Mouse (Mus musculus) limb, embryonic 14.5 days (tissue): ENCODE data around the gene Rgcc. TPM values are rescaled to one million over a fixed set of nuclear protein-coding genes. Genes with fewer than 3 reads are reported as not detected.

Source experiments
- ATAC-seq: fragments of 200-750 bp; cut with Nextera tagmentation; 2 replicates; pipeline ENCODE4 v1.8.0; 2017; ENCODE audit warnings: low read depth, moderate number of reproducible peaks, moderate TSS enrichment; ENCODE audit not compliant: low FRiP score
- DNase-seq: peaks from one replicate; pipeline ENCODE4 v3.0.0-alpha.2; 2015; ENCODE audit warnings: low spot score
- H3K27ac ChIP-seq: fragments of 300-500 bp; sonication (generic); replicated peaks from 2 replicates; pipeline ENCODE4 v1.5.1; 2014; ENCODE audit warnings: low read depth, mild to moderate bottlenecking, low read length, moderate library complexity, mixed read lengths
- H3K27me3 ChIP-seq: fragments of 300-500 bp; sonication (generic); 2 replicates; pipeline ENCODE4 v1.6.1; 2014; ENCODE audit warnings: low read length, mixed read lengths; ENCODE audit not compliant: control insufficient read depth, insufficient read depth
- H3K36me3 ChIP-seq: fragments of 300-500 bp; sonication (generic); 2 replicates; pipeline ENCODE4 v1.6.1; 2014; ENCODE audit warnings: mild to moderate bottlenecking, low read length, moderate library complexity, mixed read lengths; ENCODE audit not compliant: control insufficient read depth, insufficient read depth
- H3K4me1 ChIP-seq: fragments of 300-500 bp; sonication (generic); 2 replicates; pipeline ENCODE4 v1.6.1; 2014; ENCODE audit warnings: antibody characterized with exemption, low read length, mixed read lengths; ENCODE audit not compliant: control insufficient read depth, insufficient read depth
- H3K4me2 ChIP-seq: fragments of 300-500 bp; sonication (generic); replicated peaks from 2 replicates; pipeline ENCODE4 v1.6.1; 2014; ENCODE audit warnings: low read depth, mild to moderate bottlenecking, low read length, moderate library complexity; ENCODE audit not compliant: severe bottlenecking
- H3K4me3 ChIP-seq: fragments of 300-500 bp; sonication (generic); replicated peaks from 2 replicates; pipeline ENCODE4 v1.5.1; 2014; ENCODE audit warnings: low read length
- H3K9ac ChIP-seq: fragments of 300-500 bp; sonication (generic); 2 replicates; pipeline ENCODE4 v1.6.1; 2014; ENCODE audit warnings: mild to moderate bottlenecking, low read depth, low read length, moderate library complexity; ENCODE audit not compliant: severe bottlenecking
- H3K9me3 ChIP-seq: fragments of 300-500 bp; sonication (generic); 2 replicates; pipeline ENCODE4 v1.6.1; 2016; ENCODE audit warnings: low read length; ENCODE audit not compliant: control insufficient read depth
- POLR2A ChIP-seq: fragments of 200-500 bp; IDR thresholded peaks from 2 replicates; pipeline ENCODE4 v1.8.0; 2012; ENCODE audit warnings: inconsistent platforms, mild to moderate bottlenecking, moderate library complexity, borderline replicate concordance; ENCODE audit not compliant: insufficient read depth, insufficient read length; ENCODE audit errors: extremely low read depth
- WGBS: fragments of 180-500 bp; shearing (Covaris S2); extraction: QIAGEN DNeasy Blood & Tissue Kit; methylation state at CpG from one replicate; pipeline ENCODE4 v1.1.7; 2014; 5-methylcytosine and 5-hydroxymethylcytosine counted together
- polyA plus RNA-seq, 2 experiments: library from polyadenylated mRNA; depleted of rRNA in 1 of 2; stranded (reverse) in 1 of 2; unstranded in 1 of 2; fragments of >200 nt; fragmentation: Nextera tagmentation in 1 of 2; extraction: Ambion mirVana in 1 of 2; gene quantifications; 2 replicates each; pipeline versions ENCODE4 v1.2.1 to v1.2.3; 2012 to 2014

Rgcc gene
- polyA plus RNA-seq, 2 experiments = 55.9 to 65.0 TPM

DNA sequence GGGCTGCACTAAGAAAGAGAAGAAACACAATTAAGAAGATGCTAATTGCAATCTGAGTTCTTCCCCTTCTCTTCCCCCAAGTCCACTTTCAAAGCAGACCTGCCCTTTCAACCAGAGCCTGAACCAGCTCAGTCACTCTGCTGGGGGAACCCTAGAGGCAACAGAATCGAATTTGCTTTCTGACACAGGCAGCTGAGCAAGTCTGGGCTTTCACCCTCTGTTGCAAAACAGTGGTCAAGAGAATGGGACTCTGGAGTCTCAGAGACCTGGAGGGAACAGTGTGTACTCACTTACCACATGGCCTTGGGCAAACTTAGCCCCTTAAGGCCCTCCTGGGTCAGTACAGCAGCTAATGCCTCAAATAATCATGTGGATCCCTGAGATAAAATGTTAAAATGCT is 34.1 kb downstream of the Rgcc start:
- ATAC-seq (no peak), DNase-seq (no peak)
- no peaks in the 10 kb centered on the region for H3K36me3 ChIP-seq
- WGBS = 54% methylated on average over 1 of the region's 1 CpGs
- TF ChIP-seq POLR2A = no peak
- H3K27ac ChIP-seq = no peak overlapping the region
- no peaks in the 10 kb centered on the region for H3K4me1 ChIP-seq
- H3K4me3 ChIP-seq = no peak overlapping the region
- H3K9ac ChIP-seq = no peak overlapping the region
- H3K9me3 ChIP-seq = no peaks in the 10 kb centered on the region
- no peaks in the 10 kb centered on the region for H3K27me3 ChIP-seq
- H3K4me2 ChIP-seq = no peak overlapping the region

- DNase-seq = no peak
- Histone ChIP-seq H3K9me3 (no peaks in the 10 kb centered on the region), H3K27ac (no peak overlapping the region), H3K9ac (no peak overlapping the region), H3K4me3 (no peak overlapping the region), H3K4me1 (no peaks in the 10 kb centered on the region), H3K36me3 (no peaks in the 10 kb centered on the region), H3K27me3 (no peaks in the 10 kb centered on the region), H3K4me2 (no peak overlapping the region)
- TF ChIP-seq POLR2A = no peak
- no peak for ATAC-seq
Measured at GRCm38 (mm10) chr14:79266408-79266807, 35.0 kb downstream of the Rgcc start.

GRCm38 (mm10) chr14:79265738-79266137 is 35.7 kb downstream of the Rgcc start:
- Histone ChIP-seq H3K4me3 (no peak overlapping the region), H3K27me3 (no peaks in the 10 kb centered on the region), H3K27ac (no peak overlapping the region), H3K36me3 (no peaks in the 10 kb centered on the region), H3K9ac (no peak overlapping the region), H3K4me1 (no peaks in the 10 kb centered on the region), H3K4me2 (no peak overlapping the region), H3K9me3 (no peaks in the 10 kb centered on the region)
- 88% methylated on average over 6 of the region's 6 CpGs for WGBS
- no peak for ATAC-seq
- TF ChIP-seq POLR2A = no peak
- DNase-seq = no peak

DNA sequence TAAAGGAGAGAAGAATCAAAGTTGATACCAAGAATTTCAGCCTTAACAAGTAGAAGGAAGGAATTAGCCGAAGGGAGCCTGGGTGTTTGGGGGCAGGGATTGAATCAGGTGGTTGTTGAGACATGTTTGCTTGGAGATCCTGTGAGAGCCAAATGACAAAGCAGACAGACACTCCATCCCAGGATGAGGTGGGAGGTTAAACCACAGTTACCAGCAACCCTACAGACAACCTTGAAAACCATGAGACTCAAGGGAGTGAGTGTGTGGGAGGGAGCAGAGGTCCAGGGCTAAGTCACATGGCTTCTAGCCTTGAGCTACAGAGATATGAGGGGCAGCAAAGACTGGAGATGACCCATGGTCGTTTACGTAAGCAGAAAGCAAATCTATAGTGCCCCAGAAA is 38.1 kb downstream of the Rgcc start:
- no peaks in the 10 kb centered on the region for H3K27me3 ChIP-seq
- no peak overlapping the region for H3K4me3 ChIP-seq
- no peaks in the 10 kb centered on the region for H3K4me1 ChIP-seq
- 83% methylated on average over 3 of the region's 3 CpGs for WGBS
- H3K4me2 ChIP-seq = no peak overlapping the region
- no peak overlapping the region for H3K9ac ChIP-seq
- H3K27ac ChIP-seq = no peak overlapping the region
- TF ChIP-seq POLR2A = no peak
- no peak for ATAC-seq
- H3K36me3 ChIP-seq = no peaks in the 10 kb centered on the region
- H3K9me3 ChIP-seq = no peaks in the 10 kb centered on the region
- DNase-seq = no peak

GRCm38 (mm10) chr14:79262677-79263076 is 38.8 kb downstream of the Rgcc start:
- 77% methylated on average over 4 of the region's 4 CpGs for WGBS

More at GRCm38 (mm10) chr14:79262677-79263076, 38.8 kb downstream of the Rgcc start:
- Histone ChIP-seq H3K9ac (no peak overlapping the region), H3K27me3 (no peaks in the 10 kb centered on the region), H3K36me3 (no peaks in the 10 kb centered on the region), H3K9me3 (no peaks in the 10 kb centered on the region), H3K4me1 (no peaks in the 10 kb centered on the region), H3K27ac (no peak overlapping the region), H3K4me2 (no peak overlapping the region), H3K4me3 (no peak overlapping the region)
- no peak for TF ChIP-seq POLR2A
- ATAC-seq = no peak
- no peak for DNase-seq
